Mouse (Mus musculus) cerebellum, adult 2 months (tissue): ENCODE results near the gene Castor2. TPM values are rescaled to one million over a fixed set of nuclear protein-coding genes. Genes with fewer than 3 reads are reported as not detected.

Source experiments
- DNase-seq, 2 experiments: peaks; one replicate each; pipeline ENCODE4 v3.0.0; 2021
- H3K27ac ChIP-seq: fragments of 200-500 bp; 2 replicates; pipeline ENCODE4 v1.5.1; 2012; ENCODE audit warnings: low read length, control low read depth, inconsistent platforms; ENCODE audit not compliant: insufficient read depth
- H3K27me3 ChIP-seq: fragments of 200-500 bp; 2 replicates; pipeline ENCODE4 v1.6.1; 2012; ENCODE audit warnings: inconsistent platforms, mild to moderate bottlenecking, low read length, moderate library complexity; ENCODE audit not compliant: control insufficient read depth, insufficient read depth
- H3K4me1 ChIP-seq: fragments of 200-500 bp; 2 replicates; pipeline ENCODE4 v1.6.1; 2011; ENCODE audit warnings: low read length; ENCODE audit not compliant: control insufficient read depth, insufficient read depth
- H3K4me3 ChIP-seq: fragments of 200-500 bp; replicated peaks from 2 replicates; pipeline ENCODE3; 2011; ENCODE audit warnings: mild to moderate bottlenecking, low read depth, low read length, control low read depth; ENCODE audit not compliant: insufficient read depth
- CTCF ChIP-seq: fragments of 200-500 bp; IDR thresholded peaks from 2 replicates; pipeline ENCODE4 v1.5.1; 2011; ENCODE audit warnings: low read depth, mild to moderate bottlenecking, control low read depth, low read length, moderate library complexity, borderline replicate concordance; ENCODE audit not compliant: insufficient read depth
- POLR2A ChIP-seq: fragments of 200-500 bp; IDR thresholded peaks from 2 replicates; pipeline ENCODE4 v1.6.1; 2011; ENCODE audit warnings: low read length, control low read depth, borderline replicate concordance; ENCODE audit not compliant: insufficient read depth
- WGBS: fragments of 180-500 bp; shearing (Covaris S2); methylation state at CpG from one replicate; pipeline ENCODE4 v1.1.7; 2018; 5-methylcytosine and 5-hydroxymethylcytosine counted together
- polyA plus RNA-seq: library from polyadenylated mRNA; depleted of rRNA; stranded (reverse); fragments of >200 nt; gene quantifications from 2 replicates; pipeline ENCODE4 v1.2.3, GENCODE M21; 2012; rRNA removed

Castor2 gene
- 34.5 and 35.6 TPM in 2 replicates for polyA plus RNA-seq

DNA sequence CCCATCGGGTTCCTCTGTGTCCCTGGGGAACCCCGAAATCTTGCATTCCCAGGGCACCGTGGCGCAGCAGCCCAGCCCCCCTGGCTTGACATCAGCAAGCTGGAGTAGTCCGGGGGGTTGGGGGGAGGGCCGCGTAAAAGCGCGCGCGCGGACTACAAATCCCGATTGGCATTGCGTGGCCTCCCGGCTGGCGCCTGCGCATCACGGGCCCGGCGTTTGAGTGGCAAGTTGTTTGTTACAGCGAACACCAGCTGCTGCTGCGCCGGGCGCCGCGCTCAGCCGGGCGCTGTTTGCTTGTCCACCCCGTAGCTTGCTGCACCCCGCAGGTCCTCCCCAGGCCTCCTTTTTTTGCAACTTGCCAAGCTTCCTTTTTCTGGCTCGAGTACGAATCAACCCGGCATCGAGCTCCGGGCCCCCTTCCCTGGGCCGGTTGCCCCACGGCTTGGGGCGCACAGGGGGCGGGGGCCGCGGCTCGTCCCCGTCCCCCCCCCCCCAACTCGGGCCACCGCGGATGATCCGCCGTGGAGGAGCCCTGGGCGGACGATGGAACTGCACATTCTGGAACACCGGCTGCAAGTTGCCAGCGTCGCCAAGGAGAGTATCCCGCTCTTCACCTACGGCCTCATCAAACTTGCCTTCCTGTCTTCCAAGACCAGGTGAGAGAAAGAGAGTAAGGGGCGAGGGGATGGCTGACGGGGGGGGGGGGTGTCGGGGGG, at the start of gene Castor2:
Gene Castor2 (plus strand): TSS at position 216 of the 716 bp plus-strand sequence.
- Histone ChIP-seq H3K27ac (peak within 1 kb of the TSS; percentile 38; the same call in 1 of the 2 replicates), H3K4me3 (peak within 1 kb of the TSS; percentile 80), H3K27me3 (no peaks in the 10 kb centered on the region), H3K4me1 (peaks cover 6% of the 10 kb centered on the region)
- under 1% methylated on average over 57 of the region's 58 CpGs for WGBS
- TF ChIP-seq CTCF (no peak), POLR2A (peak; percentile 74)
- peak; percentile 95 for DNase-seq

DNA sequence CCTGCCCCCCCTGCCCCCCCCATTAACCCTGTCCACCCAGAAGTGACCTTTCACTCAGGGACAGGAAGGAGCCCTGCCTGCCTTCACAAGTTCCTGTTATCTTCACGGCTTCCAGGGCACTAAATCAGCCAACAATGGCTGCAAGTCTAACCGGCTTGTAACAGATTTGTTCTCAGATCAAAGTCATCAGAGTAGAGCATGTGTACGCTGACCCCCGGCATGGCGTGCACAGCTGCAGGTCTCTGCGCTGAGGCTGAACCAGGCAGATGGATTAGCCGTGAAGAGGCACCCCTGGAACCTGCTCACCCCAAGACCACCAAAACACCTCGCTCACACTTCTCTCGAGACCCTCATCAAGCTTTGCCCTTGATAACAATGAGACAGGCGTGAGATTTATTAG, 48.8 kb upstream of the Castor2 start:
- 81% methylated on average over 10 of the region's 10 CpGs for WGBS
- Histone ChIP-seq H3K27ac (no peak overlapping the region), H3K4me3 (no peak overlapping the region), H3K4me1 (peaks cover 16% of the 10 kb centered on the region), H3K27me3 (no peaks in the 10 kb centered on the region)
- no peak for DNase-seq
- no peak for TF ChIP-seq CTCF
- TF ChIP-seq POLR2A = no peak

GRCm38 (mm10) chr5:134052614-134053013, 46.9 kb upstream of the Castor2 start:
- 97% methylated on average over 4 of the region's 4 CpGs for WGBS
- peaks cover 18% of the 10 kb centered on the region for H3K4me1 ChIP-seq
- TF ChIP-seq CTCF = 0 out of 2 replicates have a peak, but pooled peaks have one; percentile 7
- no peak for TF ChIP-seq POLR2A
- no peak overlapping the region for H3K4me3 ChIP-seq
- H3K27me3 ChIP-seq = no peaks in the 10 kb centered on the region
- H3K27ac ChIP-seq = no peak overlapping the region
- no peak for DNase-seq

- H3K27ac ChIP-seq = 0 out of 2 replicates have a peak overlapping the region, but pooled peaks have one; percentile 8
- H3K4me1 ChIP-seq = peaks cover 18% of the 10 kb centered on the region
- 22% methylated on average over 4 of the region's 4 CpGs for WGBS
- H3K4me3 ChIP-seq = no peak overlapping the region
- peak; percentile 69 to 84 for DNase-seq
- no peaks in the 10 kb centered on the region for H3K27me3 ChIP-seq
- no peak for TF ChIP-seq POLR2A
- no peak for TF ChIP-seq CTCF
Measured at GRCm38 (mm10) chr5:134054496-134054895, 45.0 kb upstream of the Castor2 start.

DNA sequence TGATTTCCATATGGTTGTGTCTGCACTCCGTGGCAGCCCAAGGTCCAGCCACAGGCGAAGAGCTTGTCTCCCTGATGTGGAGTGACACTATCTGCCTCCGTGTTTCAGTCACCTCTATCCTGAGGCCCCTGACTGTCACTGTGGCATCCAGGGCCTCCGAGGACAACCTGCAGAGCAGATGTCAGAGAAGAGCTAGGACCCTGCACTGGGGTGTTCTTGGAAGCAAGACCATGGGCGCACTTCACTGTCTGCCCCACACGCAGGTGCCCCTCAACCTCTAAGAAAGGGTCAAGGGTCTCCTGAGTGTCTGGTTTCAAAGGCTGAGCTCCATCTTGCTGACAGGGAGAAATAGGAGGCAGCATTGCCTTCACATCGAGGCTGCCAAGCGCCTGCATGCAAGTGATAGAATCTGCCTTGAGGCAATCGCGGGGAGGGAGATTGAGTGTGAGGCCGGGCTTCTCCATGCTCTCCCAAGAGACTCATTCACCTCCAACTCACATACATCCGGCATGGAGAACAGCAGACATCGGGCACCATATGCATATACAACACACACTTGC, 40.6 kb upstream of the Castor2 start:
- DNase-seq = no peak
- WGBS = 86% methylated on average over 13 of the region's 13 CpGs

GRCm38 (mm10) chr5:134063362-134064064, 36.0 kb upstream of the Castor2 start:
- peak; percentile 86 to 94 for DNase-seq
- WGBS = 39% methylated on average over 15 of the region's 15 CpGs

More for the DNA sequence above, 40.6 kb upstream of the Castor2 start:
- no peak for TF ChIP-seq CTCF
- TF ChIP-seq POLR2A = no peak
- peaks cover 19% of the 10 kb centered on the region for H3K4me1 ChIP-seq
- no peaks in the 10 kb centered on the region for H3K27me3 ChIP-seq
- no peak overlapping the region for H3K4me3 ChIP-seq
- no peak overlapping the region for H3K27ac ChIP-seq

GRCm38 (mm10) chr5:134066261-134066660, 33.2 kb upstream of the Castor2 start:
- peaks cover 4% of the 10 kb centered on the region for H3K4me1 ChIP-seq
- no peak for DNase-seq
- TF ChIP-seq CTCF (no peak), POLR2A (no peak)
- WGBS = 80% methylated on average over 3 of the region's 3 CpGs
- no peak overlapping the region for H3K4me3 ChIP-seq
- H3K27ac ChIP-seq = no peak overlapping the region
- no peaks in the 10 kb centered on the region for H3K27me3 ChIP-seq

More at GRCm38 (mm10) chr5:134063362-134064064, 36.0 kb upstream of the Castor2 start:
- Histone ChIP-seq H3K27me3 (no peaks in the 10 kb centered on the region), H3K27ac (no peak overlapping the region), H3K4me3 (no peak overlapping the region), H3K4me1 (peaks cover 4% of the 10 kb centered on the region)
- TF ChIP-seq POLR2A (no peak), CTCF (peak; percentile 72; the same call in 1 of the 2 replicates)
